Mouse (Mus musculus) adrenal gland, adult 2 months (tissue): ENCODE results near the gene Carm1. TPM values are rescaled to one million over a fixed set of nuclear protein-coding genes. Genes with fewer than 3 reads are reported as not detected.
A peak's percentile ranks its signal among the peaks of the same experiment; 100 is the strongest.
"Not testable (repeated sequence)": the region's sequence is repeated elsewhere in the genome, so short reads cannot be mapped to it uniquely, and the experiment has no call there.

Experiments
- DNase-seq: peaks from one replicate; pipeline ENCODE4 v3.0.0; 2021
- polyA plus RNA-seq: library from polyadenylated mRNA; depleted of rRNA; stranded (reverse); fragments of >200 nt; gene quantifications from 2 replicates; pipeline ENCODE4 v1.2.3, GENCODE M21; 2012
- total RNA-seq, 2 experiments: library from RNA; stranded (reverse); gene quantifications; 2 replicates each; pipeline ENCODE4 v1.2.3; 2021

Carm1 gene
- total and polyA plus RNA-seq, 3 experiments: 39.9 to 95.4 (median 52.3) TPM

- DNase-seq: no peak
These were observed 28.6 kb downstream of the Carm1 start for GRCm38 (mm10) chr9:21575253-21575652.

GRCm38 (mm10) chr9:21576286-21576685 is 29.6 kb downstream of the Carm1 start:
- no peak for DNase-seq

DNA sequence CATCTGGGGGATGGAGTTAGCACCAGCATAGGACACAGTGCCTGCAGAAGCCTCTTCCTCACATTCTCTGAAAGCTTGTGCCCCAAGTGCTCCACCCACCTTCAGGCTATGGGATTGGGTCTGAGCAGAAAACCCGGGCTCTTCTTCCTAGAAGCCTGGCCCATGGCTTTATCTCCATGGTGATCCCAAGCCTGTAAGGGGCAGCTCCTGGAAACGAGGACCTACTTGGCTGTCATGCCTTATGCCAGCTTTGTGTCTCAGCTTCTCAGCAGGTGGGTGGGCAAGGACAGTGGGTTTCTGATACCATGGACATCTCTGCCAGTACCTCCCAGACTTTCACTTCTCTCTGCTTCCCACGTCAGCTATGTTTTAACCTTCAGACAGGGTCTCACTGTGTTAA is 31.5 kb downstream of the Carm1 start:
- DNase-seq: no peak

GRCm38 (mm10) chr9:21585401-21585800 is 38.7 kb downstream of the Carm1 start:
- no peak for DNase-seq

GRCm38 (mm10) chr9:21587678-21588349 is 41.1 kb downstream of the Carm1 start:
- no peak for DNase-seq

DNA sequence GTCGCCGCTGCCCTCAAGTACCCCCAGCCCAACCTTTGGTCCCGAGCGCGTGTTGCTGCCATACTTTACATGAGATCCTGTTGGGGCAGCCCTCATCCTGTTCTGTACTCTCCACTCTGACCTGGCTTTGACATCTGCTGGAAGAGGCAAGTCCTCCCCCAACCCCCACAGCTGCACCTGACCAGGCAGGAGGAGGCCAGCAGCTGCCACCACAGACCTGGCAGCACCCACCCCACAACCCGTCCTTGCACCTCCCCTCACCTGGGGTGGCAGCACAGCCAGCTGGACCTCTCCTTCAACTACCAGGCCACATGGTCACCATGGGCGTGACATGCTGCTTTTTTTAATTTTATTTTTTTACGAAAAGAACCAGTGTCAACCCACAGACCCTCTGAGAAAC is 41.7 kb downstream of the Carm1 start:
- DNase-seq: no peak

DNA sequence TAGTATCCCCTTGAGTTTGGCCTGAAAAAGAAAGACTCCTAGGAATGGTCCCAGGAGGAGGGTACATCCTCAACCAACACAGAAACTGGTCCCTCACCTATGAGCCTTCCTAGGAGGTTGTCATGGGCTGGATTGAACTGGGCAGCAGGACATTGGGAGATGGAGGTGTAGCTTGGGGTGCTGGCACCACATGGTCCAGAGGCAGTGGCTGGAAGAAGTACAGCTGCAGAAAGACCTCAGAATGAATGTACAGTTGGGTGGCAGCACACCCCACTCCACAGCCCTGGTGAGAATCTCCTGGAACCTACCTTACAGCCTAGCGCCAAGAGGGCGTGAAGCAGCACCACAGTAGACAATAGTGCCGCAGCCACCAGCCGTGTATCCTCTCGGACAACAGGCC is 42.8 kb downstream of the Carm1 start:
- no peak for DNase-seq

DNA sequence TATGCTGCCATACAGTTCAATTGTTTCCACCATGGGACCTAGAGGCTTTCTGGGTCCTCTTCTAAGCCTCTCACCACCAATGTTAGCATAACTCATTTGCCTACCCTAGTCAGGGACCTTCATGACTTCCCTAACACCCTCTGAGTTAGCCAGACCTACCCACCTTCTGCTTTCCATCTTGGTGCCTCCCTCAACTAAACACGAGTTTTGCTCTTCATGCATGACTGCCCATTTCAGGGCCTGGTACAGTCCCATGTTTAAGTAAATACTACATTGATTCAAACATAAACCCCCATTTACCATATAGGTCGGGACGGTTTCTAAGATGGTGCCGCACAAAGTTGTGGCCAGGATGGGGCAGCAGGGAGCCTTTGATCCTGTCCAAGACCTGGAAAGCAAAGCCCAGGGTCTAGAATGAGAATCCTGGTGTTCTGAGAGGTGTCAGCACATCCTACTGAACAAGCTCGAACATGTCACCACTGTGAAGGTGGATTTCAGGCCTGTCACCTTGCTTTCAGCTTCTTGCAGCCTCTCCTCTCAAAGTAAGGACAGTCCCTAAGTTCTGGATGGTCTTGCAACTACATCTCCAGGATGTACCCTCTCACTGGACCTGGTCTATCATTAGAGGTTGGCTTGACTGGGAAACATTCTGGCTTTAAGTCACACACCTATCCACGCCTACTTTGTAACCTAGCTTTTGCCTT is 44.6 kb downstream of the Carm1 start:
- DNase-seq: no peak

GRCm38 (mm10) chr9:21591831-21592702 is 45.4 kb downstream of the Carm1 start:
- DNase-seq: no peak

GRCm38 (mm10) chr9:21592703-21593121 is 46.0 kb downstream of the Carm1 start, which contains the start of the genes Timm29 and Yipf2:
Timm29 (plus strand) TSS chr9:21592722.
Yipf2 (minus strand) TSS chr9:21592828.
- peak; percentile 92 for DNase-seq

DNA sequence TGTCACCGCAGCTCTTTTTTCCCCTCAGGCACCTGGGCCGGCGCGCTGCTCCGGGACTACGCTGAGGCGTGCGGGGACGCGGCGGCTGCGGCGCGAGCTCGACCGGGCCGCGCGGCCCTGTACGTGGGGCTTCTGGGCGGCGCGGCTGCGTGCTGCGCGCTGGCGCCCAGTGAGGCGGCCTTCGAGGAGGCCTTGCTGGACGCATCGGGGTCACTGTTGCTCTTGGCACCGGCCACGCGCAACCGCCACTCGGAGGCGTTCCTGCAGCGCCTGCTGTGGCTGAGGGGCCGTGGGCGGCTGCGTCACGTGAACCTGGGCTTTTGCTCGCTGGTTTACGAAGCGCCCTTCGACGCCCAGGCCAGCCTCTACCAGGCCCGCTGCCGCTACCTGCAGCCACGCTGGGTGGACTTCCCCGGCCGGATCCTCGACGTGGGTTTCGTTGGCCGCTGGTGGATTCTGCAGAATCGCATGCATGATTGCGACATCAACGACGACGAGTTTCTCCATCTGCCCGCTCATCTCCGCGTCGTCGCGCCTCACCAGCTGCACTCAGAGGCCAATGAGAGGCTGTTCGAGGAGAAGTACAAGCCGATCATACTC is 46.5 kb downstream of the Carm1 start:
- DNase-seq: peak; percentile 87

DNA sequence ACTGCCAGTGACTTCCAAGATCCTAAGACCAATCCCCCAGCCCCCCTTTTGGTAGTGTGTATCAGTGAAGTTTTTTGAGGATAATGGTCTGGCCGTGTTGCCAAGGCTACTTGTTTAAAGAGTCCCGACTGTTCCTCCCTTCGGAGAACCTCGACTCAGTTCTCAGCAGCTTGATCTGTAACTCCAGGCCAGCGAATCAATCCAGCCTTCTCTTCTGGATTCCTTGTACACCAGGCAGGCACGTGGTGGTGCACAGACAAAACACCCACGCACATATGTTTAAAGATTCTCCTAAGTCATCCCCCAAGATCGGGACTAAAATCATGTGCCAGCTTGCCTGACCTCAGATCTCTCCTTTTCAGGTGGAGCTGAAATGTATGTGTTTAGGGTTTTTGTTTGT is 47.7 kb downstream of the Carm1 start:
- DNase-seq: not testable (repeated sequence)

DNA sequence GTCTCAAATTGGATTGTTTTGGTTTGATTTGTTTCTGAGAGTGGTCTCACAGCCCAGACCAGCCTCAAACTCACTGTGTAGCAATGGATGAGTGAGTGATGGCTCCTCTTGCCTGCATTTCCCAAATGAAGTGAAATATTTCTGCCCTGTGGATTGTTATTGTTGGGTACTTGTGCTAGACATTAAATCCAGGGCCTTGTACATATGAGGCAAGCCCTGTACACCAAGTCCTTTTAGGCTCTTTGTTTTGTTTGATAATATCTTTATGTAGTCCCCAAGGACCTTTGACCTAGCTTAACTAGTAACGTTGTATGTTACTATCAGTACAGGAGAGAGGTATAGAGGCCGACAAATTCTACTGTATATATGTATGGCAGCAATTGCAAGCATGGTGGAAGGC is 48.1 kb downstream of the Carm1 start:
- DNase-seq: no peak

DNA sequence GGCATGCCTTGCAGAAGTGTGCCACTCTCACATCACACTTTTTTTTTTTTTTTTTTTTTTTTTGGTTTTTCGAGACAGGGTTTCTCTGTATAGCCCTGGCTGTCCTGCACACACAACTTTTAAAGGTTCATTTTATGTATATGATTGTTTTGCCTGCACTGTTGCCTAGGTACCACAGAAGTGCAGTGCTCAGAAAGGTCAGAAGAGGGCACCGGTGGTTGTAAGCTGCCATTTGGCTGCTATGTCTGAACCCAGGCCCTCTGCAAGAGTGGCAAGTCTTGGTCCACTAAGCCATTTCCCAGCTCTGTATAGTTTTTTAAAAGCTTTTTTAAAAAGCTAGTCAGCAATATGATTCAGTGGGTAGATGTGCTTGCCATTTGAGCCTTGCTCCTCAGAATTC is 51.5 kb downstream of the Carm1 start:
- DNase-seq: no peak

DNA sequence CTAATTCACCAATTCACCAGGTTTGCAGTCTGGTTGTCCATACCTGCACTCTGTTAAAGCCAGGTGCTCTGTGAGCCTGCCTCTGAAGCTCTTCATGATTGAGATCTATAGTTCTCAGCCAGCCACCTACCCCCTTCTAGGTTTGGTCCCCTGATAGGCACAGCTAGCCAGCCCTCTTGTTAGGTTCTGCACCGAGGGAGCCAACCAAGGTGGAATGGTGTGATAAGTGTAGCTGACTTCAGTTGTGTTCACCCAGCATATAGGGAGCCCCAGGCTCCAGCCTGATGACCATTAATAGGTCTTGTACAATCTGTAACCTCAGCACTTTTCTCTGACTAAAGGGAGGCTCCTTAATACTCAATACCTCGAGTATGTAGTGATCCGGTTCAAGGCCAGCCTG is 53.5 kb downstream of the Carm1 start:
- DNase-seq: no peak

DNA sequence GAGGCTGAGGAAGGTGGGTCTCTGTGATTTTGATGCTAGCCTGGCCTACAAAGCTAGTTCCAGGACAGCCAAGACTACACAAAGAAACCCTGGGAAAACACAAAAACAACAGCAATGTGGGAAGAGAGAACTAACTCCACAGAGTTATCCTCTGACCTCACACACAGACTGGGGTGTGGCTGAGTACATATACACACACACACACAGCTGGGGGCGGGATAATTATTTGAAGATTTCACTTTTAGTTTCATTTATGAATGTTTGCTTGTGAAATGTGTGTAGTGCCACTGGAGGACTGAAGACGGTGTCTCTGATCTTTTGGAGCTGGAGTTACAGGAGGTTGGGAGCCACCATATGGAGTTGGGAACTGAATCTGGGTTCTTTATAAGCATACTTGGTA is 54.4 kb downstream of the Carm1 start:
- DNase-seq: no peak

GRCm38 (mm10) chr9:21601722-21602399 is 55.2 kb downstream of the Carm1 start:
- peak; percentile 69 for DNase-seq

DNA sequence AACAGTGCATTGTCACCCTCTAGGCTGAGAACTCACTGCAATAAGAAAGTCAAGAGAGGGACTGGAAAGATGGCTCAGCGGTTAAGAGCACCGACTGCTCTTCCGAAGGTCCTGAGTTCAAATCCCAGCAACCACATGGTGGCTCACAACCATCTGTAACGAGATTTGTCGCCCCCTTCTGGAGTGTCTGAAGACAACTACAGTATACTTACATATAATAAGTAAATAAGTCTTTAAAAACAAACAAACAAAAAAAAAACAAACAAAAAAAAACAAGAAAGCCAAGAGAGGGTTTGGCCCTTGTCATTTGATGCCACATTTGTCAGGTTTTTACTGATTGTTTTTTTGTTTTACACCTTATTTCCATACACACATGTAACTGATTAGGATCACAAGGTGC is 57.4 kb downstream of the Carm1 start:
- DNase-seq: no peak

GRCm38 (mm10) chr9:21605865-21606264 is 59.2 kb downstream of the Carm1 start:
- DNase-seq: no peak

DNA sequence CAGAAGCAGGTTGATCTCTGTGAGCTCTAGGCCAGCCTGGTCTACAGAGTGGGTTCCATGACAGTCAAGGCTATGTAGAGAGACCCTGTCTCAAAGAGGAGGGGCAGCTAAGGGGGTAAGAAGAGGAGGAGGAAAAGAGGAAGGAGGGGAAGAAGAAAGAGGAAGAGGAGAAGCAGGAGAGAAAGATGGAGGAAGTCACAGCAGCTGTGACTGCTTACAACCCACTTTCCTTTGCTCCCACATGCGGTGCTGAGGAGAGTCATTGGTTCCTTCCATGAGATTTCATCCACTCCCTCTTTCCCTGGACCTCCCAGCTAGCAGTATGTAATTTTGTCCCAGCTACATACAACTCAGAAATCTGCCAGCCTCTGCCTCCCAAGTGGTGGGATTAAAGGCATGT is 60.0 kb downstream of the Carm1 start:
- no peak for DNase-seq

DNA sequence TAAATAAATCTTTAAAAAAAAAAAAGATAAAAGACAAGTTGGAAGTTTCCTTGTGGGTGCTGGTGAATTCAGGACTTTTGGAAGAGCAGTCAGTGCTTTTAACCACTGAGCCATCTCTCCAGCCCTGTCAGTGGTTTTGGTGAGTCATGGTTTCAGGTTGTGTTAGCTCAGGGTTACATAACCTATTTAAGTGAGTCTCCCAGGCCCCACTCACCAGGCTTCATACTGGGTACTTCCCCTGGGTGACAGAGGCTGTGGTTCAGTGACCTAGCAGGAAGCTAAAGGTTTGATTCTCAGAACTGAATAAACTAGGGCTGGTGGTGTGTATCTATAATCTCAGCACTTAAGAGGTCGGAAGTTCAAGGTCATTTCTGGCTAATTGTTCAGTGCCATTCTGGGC is 63.2 kb downstream of the Carm1 start:
- DNase-seq: peak; percentile 72
